Mouse (Mus musculus) spleen, postnatal 10 days (tissue): ENCODE data around the gene Asic2.

ENCODE experiments used
- DNase-seq, 2 experiments: peaks; one replicate each; pipeline ENCODE4 v3.0.0; 2021 to 2022; ENCODE audit warnings: low spot score in 2 of 2

Gene Asic2

DNA sequence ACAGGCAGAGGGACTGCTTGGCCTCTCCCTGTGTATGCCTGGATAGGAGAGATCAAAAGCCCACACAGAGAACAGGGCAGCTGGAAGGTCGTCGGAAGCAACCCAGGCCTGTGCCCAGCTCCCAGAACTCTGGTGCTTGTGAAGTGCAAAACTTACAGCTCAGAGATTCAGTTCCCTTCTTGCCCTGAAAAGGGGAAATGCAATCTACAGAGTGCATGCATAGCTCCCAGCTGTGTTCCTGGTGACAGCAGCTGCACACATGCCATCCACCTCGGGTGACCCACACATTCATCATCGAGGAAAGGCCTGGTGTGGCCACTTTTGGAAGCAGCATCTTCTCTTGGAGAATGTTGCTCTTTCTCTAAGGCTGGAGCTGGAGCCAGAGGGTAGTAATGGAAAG, 13.9 kb downstream of the Asic2 start:
- peak in 1 of 2 experiments; percentile 20 for DNase-seq

DNA sequence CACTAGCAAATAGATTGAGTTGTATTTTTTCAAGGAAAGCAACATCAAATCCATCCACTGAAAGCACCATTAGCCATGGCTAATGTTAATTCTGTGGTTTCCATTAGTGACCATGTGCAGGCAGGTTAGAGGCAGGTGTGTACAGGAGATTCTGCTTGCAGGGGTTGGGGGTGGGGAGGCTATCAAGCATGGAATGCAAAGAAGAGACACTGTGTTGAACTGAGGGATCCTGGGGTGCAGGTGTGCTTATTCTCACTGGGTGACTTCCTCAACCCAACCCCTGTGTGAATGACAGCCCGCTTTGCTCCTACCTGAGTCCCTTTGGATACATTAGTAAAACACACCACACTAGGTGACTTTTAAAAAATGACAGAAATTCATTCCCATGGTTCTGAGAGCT, 20.2 kb downstream of the Asic2 start:
- no peak for DNase-seq

DNA sequence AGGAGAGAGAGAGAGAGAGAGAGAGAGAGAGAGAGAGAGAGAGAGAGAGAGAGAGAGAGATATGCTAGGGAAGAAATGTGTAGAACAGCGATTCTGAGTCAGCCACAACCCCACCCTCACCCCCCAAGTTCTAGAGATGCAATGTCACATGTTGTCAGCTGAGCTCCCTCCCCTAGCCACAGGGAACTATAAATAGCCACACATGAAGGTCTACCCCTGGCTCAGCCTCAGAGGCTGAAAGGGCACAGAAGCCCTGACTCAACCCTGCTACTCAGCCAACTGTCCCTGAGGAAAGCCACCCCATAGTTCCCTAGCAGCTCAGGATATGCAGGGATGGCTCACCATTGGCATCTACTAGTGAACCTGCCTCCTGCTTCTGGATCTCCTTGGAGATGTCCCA, 26.1 kb downstream of the Asic2 start:
- no peak for DNase-seq

DNA sequence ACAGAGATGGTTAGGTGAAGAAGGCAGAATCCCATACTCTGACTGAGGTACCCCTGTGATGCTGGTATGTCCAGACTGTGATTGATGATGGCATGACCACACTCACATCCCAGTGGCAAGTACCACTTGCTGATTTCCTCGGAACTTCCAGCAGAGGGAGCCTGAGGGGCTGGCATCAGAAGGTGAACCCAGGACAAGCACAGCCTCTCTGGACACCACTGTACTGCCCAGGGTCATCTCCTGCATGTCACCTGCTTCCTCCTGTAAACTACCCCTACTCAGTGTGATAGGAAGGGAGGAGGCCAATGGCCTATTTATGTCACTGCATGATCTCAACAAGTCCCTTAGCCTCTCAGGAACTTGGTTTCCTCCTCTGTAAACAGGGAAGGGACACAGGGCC, 27.3 kb downstream of the Asic2 start:
- DNase-seq: peak in 1 of 2 experiments; percentile 25

DNA sequence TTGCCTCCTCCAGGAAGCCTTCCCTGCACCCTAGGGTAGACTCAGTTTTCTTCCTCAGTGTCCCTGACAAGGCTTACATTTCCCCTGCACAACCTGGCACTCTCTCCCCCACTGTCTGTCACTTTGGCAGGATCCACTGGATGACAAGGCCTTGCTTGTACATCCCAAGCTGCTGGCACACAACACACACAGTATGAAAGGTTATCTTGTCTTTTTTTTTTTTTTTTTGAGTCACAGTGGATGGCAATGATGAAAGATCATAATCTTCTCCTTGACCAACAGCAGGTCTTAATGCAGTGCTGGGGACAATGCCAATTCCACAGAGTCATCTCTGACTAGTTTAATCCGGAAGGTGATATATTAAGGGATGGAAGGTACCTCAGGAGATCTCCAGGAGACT, 30.7 kb downstream of the Asic2 start:
- no peak for DNase-seq

DNA sequence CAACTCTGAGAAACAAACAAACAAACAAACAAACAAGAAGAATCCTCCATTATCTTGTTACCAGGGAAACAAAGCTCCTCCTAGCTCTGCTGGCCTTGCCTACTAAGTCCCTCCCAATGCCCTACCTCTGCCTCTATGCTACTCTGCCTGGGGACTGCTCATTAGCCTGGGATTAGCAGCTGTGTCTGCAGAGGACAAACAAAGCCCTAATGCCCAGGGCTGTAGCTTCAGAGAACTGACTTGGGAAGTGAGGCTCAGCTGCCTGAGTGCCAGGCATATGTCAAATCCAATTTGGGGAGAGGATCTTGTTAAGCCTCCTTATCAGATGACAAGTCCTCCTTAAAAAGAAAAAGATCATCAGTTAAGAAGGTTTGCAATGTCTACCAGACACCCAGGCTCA, 41.9 kb downstream of the Asic2 start:
- no peak for DNase-seq

DNA sequence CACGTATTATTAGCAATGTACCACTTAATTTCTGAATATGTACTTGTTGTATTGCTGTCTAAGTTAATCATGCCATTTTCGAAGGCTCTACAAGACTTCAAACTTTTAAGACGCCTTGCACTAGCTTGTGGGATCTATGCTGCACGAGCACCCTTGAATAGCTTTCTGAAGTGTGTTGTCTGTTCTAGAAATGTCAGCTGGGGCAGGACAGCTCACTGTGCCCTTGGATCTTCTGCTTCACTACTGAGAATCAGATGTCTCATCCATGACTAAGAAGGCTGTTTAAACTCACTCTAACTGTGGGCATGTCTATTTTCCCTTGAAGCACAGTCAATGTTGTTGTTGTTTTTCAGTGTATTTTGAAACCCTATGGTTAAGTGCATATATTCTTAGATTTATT, 44.6 kb downstream of the Asic2 start:
- DNase-seq: no peak

DNA sequence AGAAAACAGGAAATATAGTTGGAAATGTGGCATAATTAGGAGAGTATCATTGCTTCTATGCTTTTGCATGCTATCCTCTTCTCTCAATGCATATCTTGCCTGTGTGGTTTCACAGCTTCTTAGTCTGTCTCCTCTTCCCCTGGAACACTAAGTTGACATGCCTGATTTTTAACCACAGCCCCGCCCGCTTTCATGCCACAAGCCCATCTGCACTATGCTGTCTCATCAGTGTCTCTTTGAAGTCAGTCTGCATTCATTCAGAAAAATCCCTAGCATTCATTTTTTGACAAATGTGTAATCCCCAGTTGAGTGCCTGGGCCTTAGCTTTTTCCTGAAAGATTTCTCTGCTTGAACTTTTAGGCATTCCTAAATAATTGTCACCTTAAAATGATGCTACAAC, 45.2 kb downstream of the Asic2 start:
- no peak for DNase-seq

DNA sequence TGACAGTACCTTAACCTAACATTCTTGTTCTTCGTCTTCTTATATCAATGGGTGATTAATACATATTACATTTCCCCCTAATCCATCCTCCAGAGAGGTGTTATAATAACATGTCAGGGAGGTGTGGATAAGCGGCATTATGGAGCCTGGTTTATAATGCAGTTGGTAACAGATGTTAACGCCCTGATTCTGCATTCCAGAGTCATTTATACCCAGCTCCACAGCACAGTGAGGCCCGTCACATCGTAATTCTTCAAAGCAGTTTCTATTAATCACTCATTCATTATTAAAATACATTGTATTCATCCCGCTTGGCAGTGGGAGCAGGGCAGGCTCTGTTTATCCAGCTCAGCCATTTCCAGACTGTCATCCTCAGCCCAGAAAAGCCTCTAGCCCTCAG, 52.8 kb downstream of the Asic2 start:
- no peak for DNase-seq

DNA sequence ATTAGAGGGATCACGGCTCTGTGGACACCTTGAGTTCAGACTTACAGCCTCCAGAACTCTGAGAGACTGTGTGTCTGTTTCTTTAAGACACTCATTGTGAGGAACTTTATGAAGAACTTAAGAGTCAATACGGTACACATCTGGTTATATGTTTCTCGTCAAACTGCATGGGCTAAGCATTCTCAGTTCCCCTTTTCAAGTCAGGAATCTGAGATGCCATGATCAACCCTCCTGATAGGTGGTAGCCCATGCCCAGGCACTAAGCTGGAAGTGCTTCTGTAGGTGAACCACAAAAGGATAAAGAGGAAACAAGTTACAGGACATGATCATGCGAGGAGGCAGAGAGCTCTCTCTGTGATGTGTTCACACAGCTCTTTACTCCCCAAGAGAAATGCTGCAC, 55.2 kb downstream of the Asic2 start:
- DNase-seq: no peak

DNA sequence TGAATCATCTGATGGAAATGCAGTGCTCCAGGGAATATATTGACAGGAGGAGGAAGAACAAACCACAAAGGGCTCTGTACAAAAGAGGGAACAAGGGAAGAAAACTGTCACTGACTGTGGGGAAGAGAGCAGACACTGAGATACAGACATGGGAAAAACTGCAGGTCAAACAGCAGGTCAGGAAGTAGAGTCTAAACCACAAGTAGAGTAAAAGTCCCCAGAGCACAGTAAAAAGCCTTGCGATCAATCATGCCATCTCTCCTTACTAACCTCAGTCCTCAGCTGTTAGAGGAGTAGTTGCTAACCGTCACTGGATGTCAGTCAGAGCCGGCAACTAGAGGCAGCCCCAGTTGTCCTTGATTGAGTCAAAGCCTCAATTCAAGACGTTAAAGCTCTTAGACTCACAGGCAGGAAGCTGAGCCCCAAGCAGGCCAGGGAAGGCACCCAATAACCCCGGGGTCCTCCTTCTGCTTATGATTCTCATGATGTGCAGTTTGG, 58.8 kb downstream of the Asic2 start:
- no peak for DNase-seq

DNA sequence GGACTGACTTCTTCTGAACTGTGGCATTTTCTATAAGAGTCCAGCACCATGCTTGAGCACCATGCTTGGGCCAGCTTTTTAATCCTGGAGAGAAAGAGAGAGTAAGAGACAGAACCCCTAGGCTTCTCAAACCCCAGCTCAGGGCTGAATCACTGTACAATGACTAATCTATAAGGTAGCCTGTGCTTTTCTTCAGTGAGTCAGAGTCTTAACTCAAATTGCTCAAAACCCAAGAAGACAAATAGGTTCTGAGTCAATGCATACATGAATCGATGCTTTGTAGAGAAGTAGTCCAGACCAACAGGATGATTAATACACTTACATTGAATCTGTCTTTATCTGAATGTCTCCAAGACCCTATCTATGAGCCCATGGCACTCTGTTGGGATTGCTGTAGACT, 59.5 kb downstream of the Asic2 start:
- no peak for DNase-seq

DNA sequence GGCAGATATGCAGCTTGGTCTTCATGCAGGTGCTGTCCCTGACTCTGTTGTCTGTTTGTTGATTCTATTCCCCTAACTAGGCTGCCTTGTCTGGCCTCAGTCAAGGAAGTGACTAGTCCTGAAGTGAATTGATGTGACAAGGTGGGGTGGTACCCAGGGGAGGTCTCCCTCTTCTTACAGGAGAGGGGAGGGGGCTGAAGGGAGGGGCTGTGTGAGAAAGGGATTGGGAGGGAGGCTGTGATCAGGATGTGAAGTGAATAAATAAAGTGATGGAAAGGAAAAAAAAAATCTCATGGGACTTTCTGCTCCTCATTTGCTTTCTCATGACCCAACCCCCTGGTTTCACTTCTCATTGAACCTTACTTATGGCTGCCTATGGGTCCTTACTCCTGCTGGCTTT, 65.9 kb downstream of the Asic2 start:
- no peak for DNase-seq

DNA sequence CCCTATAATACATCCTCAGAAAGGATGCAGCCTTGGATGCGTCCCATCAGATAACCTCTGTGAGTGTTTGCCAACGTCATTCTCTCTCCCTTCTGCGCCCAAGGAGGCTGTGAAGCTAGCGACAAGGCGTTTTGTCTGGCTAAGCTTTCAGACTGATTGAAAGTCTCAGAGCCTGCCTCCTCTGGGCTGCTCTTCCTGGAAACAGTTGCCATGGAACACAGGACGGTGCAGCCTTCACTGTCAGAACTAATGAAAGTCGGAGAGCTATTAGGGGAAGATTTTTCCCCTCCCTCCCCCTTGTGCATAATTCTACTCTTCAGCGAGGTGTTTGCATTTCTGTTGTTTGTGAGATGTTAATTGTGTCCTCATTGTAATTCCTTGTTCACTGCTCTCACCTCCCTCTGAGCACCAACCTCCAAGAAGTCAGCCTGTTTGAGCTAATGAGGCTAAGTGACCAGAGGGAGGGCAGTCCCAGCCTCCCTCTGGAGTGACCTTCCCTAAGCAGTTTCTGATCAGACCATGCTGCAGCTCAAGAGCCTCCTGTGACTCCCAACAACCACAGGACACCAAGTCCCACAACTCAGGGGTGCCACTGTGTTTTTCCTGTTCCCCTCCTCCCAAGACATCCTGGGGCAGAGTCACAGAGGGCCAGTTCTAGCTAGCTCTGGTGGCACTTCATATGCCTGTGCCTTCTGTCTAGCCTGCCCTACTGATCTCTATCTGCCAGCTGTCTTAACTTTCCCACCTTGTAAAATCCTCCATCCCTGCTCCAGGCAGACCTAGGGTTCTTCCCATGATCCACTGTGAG, 70.5 kb downstream of the Asic2 start:
- no peak for DNase-seq

DNA sequence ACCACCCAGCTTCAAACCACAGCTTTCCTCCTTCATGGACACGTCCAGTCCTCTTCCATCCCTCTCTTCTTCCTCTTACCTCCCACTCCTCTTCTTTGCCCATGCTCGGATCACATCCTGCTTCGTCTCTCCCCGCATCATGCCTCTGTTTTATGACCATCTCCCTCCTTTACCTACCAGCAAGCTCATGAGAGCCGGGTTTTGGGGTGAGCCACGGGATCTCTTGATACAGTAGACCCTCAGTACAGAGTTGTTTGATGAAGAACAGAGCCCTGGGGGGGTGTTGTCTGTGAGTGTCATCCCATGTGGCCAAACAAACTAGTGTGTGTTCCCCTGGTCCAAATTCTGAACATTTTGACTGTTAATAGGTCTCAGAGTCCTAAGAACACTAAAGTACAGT, 71.7 kb downstream of the Asic2 start:
- DNase-seq: no peak

DNA sequence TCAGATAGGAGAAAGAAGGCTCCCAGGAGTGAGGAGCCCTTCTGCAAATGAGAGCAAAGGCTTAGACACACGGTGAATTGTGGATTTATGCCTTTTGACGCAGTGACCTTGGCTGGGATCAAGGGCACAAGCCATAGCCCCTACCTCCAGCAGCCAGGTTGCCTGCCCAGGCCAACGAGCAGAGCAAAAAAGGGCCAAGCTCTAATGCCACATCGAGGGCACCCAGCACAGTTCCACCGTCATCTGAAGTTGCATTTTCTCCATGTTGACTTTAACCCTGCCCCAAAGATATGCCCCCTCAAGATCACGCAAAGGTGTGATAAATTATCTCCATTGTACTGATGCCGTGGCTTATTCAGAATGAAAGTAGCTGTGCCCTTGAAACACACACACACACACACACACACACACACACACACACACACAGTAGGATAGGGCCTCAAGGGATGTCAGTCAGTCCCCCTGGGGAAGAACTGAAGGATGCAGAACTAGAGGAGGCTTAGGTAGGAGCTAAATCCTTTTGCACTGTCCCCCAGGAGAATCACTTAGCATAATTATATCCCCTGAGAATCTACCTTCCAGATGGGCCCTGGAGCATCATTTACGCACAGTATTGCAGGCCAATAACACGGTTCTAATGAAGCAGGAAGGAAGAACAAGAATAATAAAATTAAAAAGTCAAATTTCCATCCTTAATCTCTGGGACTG, 96.6 kb downstream of the Asic2 start:
- no peak for DNase-seq

DNA sequence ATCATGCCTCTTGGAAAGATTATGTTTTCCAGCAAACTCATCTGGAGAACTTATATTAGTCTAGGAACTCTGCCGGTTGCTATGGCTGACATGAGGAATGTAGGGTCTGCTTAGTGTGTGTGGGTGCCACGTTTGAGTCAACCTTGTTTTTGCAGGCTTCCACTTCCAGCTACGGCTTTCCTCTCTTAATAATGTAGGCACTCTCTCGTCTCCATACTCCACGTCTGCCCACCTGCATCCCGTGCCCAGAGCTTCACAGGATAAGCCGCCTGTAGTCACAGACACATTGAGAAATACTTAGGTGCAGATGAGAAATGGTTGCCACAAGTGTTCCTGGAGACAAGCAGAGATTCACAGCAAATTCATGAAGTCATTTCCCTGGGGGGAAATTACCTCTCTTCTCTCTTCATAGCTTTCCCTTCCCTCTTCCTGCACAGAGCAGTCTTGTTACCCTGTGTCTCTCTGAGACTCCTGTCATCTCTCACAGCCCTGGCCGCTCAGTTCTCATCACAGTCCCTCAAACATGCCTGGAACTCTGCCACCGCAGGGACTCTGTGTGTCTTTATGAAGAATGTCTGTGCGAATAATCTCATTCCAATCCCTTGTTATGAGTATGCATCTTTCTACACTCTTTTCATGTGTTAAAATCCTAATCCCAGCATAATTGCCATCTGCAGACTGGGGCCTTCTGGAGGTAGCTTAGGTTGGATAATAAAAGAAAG, 102.4 kb downstream of the Asic2 start:
- DNase-seq: no peak

DNA sequence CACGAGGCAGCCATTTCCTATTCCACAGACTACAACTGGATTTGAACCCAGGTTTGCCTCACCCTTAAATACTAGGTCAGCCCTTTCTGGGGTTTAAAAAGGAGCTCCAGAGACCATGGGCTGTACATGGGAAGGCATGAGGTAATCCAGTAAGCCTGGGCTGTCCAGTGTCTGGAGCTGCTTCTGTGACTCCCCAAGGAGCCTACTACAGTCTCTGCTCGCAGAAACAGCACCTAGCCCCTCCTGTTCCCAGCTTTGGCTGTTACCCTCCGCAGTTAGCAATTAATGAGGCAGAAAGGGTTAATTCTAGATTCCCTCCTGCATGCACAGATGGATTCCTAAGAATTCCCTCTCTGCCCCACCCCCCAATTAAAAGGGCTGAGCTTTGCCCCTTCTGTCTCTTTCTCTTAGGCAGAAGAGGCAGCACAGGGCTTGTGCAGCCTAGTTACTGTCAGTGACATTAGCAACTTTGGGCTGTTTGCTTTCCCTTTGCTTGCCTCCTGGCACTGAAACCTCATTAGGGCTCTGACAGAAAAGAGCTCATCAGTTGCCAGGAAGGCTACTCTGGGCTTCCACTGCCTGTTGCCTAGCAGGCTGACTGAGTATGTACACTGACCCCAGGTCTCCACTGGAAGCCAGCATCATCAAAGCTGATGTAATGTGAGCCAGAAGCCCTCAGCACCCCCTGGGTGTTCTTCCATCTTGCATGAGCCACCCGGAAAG, 107.8 kb downstream of the Asic2 start, which contains the start of gene 5530401A14Rik:
5530401A14Rik (plus strand) TSS at position 424 of the 723 bp plus-strand sequence.
- no peak for DNase-seq

DNA sequence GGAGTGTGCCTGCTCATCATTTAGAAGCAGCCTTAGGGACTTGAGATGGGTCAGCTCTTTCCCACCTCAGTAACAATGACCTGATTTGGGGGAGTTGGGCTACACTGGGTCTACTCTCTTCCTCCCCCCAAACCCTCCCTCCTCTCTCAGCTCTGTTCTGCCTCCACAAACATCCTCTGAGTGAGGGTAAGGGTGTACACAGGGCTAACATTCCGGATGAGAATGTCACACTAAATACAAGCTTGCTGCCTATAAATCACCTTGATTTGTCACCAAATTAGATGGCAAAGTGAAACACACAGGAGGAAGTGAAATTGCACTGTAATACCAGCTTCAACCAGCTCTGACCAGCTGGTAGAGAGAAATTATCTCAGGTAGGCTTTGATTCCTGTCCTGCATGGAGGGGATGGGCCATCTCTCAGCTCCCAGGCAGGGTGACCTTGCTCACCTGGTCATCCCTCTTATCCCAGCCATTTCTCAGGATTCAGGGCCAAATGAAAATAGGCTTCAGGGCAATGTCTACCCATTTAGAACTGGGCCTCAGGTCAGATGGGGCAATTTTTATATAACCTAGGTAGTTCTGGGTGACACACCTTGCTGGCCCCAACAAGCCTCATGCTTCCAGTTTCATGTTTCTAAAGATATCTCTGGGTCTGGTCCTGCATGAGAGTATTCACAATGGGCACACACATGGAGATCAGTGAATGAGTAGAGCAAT, 120.3 kb downstream of the Asic2 start:
- no peak for DNase-seq

DNA sequence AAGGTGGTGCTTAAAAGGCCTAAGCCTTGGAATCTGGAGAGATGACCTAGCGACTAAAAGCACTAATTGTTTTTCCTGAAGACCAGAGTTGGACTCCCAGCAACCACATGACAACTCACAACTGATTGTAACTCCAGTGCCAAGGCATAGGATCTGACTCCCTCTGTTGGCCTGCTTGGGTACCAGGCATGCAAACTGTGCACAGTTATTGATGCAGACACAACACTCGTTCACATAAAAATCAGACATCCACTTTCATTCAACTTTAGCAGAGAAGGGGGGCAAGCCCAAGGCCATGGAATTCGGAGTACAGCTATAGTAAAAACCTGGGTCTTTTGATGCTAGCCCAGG, 122.6 kb downstream of the Asic2 start:
- DNase-seq: no peak

DNA sequence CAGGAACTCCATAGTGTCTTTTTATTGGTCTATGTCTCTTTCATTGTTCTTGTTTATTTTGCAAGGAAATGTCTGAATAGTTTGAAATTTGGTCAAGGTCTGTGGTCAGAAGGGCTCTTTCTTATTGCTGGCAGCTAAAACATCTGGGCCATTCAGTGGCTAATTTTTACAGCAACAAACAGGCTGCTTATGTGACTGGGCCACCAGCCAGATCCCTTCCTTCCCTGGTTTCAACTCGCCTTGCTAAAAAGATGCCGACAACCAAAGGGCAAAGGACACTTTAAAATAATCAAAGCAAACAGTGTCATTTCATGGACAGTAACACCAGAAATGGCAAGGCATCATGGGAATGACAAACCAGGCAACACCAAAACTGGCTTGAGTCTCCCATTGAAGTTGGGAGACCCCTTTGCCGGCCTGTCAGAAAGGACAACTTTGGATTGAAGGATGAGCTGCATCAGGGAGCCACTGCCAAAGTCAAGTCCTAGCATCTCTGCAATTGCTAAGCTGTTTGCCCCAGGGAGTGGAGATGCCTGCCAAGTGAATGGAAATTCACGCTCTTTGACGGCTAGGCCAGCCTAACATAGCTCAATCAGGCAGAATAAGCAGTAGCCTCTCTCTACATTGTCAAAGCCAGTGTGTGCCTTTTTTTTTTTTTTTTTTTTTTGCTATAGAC, 123.1 kb downstream of the Asic2 start:
- no peak for DNase-seq
